Mouse (Mus musculus) E14TG2a.4 (cell line): ENCODE data around the gene Zfp646.

Experiments
- CTCF ChIP-seq: conservative IDR thresholded peaks from 2 replicates; pipeline ENCODE4 v1.5.1; 2014; ENCODE audit warnings: low read length
- NANOG ChIP-seq: IDR thresholded peaks from 2 replicates; pipeline ENCODE4 v1.6.1; 2014; ENCODE audit warnings: borderline replicate concordance, low read length, mixed read lengths
- POU5F1 ChIP-seq: IDR thresholded peaks from 2 replicates; pipeline ENCODE4 v1.6.1; 2014; ENCODE audit warnings: low read length, borderline replicate concordance

DNA sequence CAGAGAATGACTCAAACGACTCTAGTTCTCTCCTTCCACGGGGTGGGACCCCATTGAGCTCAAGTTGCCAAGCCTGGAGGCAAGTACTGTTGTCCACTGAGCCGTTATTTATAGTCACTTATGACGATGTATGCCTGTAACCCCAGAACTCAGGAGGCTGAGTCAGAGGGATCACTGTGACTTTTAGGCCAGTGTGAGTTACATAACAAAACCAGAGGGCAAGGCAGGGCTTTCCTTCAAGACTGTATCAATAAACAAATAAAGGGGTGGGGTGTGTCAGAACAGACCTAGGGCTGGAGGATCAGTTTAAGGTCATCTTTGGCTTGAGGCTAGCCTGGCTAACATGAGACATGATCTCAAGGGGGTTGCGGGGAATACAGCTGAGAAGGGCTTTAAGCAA lies 25.1 kb upstream of the Zfp646 start:
- TF ChIP-seq CTCF: no peak
- TF ChIP-seq POU5F1: no peak
- TF ChIP-seq NANOG: no peak
